Mouse (Mus musculus) lung, embryonic 15.5 days (tissue): ENCODE data around the gene Tet3. TPM values are rescaled to one million over a fixed set of nuclear protein-coding genes. Genes with fewer than 3 reads are reported as not detected.
A peak's percentile ranks its signal among the peaks of the same experiment; 100 is the strongest.

Experiments used
- ATAC-seq: fragments of 200-750 bp; cut with Nextera tagmentation; 2 replicates; pipeline ENCODE4 v1.8.0; 2017; ENCODE audit warnings: moderate number of reproducible peaks, borderline replicate concordance; ENCODE audit not compliant: low FRiP score, low TSS enrichment; ENCODE audit errors: extremely low read depth
- H3K27ac ChIP-seq: fragments of 300-500 bp; sonication (generic); 2 replicates; pipeline ENCODE4 v1.5.1; 2015; ENCODE audit warnings: moderate library complexity, mild to moderate bottlenecking, inconsistent platforms
- H3K27me3 ChIP-seq: fragments of 300-500 bp; sonication (generic); 2 replicates; pipeline ENCODE4 v1.6.1; 2015; ENCODE audit warnings: inconsistent platforms
- H3K36me3 ChIP-seq: fragments of 300-500 bp; sonication (generic); 2 replicates; pipeline ENCODE4 v1.6.1; 2015; ENCODE audit warnings: inconsistent platforms
- H3K4me1 ChIP-seq: fragments of 300-500 bp; sonication (generic); 2 replicates; pipeline ENCODE4 v1.6.1; 2015; ENCODE audit warnings: inconsistent platforms
- H3K4me2 ChIP-seq: fragments of 300-500 bp; sonication (generic); 2 replicates; pipeline ENCODE4 v1.6.1; 2015; ENCODE audit warnings: inconsistent platforms, mild to moderate bottlenecking, moderate library complexity
- H3K4me3 ChIP-seq: fragments of 300-500 bp; sonication (generic); 2 replicates; pipeline ENCODE4 v1.5.1; 2015; ENCODE audit warnings: mild to moderate bottlenecking, inconsistent platforms
- H3K9ac ChIP-seq: fragments of 300-500 bp; sonication (generic); 2 replicates; pipeline ENCODE4 v1.6.1; 2015; ENCODE audit warnings: inconsistent platforms
- H3K9me3 ChIP-seq: fragments of 300-500 bp; sonication (generic); 2 replicates; pipeline ENCODE4 v1.6.1; 2016; ENCODE audit warnings: inconsistent platforms
- WGBS: fragments of 180-500 bp; shearing (Covaris S2); methylation state at CpG from one replicate; pipeline ENCODE4 v1.1.7; 2015; 5-methylcytosine and 5-hydroxymethylcytosine counted together
- polyA plus RNA-seq: library from polyadenylated mRNA; unstranded; fragments of >200 nt; fragmentation: Nextera tagmentation; extraction: Ambion mirVana; gene quantifications from 2 replicates; pipeline ENCODE4 v1.2.1, GENCODE M21; 2015

The Tet3 gene
- polyA plus RNA-seq, 1 experiment from 2014 or later, result 37.1 TPM

GRCm38 (mm10) chr6:83473240-83473639, 14.4 kb upstream of the Tet3 start:
- H3K4me3 ChIP-seq, result no peak overlapping the region
- H3K4me2 ChIP-seq, result no peak overlapping the region
- WGBS, result 68% methylated on average over 9 of the region's 9 CpGs
- H3K27me3 ChIP-seq, result no peaks in the 10 kb centered on the region
- H3K36me3 ChIP-seq, result peaks cover 4% of the 10 kb centered on the region; the same call in 1 of the 2 replicates
- no peak overlapping the region for H3K9ac ChIP-seq
- no peaks in the 10 kb centered on the region for H3K4me1 ChIP-seq
- no peak overlapping the region for H3K27ac ChIP-seq
- H3K9me3 ChIP-seq, result no peaks in the 10 kb centered on the region
- no peak for ATAC-seq

DNA sequence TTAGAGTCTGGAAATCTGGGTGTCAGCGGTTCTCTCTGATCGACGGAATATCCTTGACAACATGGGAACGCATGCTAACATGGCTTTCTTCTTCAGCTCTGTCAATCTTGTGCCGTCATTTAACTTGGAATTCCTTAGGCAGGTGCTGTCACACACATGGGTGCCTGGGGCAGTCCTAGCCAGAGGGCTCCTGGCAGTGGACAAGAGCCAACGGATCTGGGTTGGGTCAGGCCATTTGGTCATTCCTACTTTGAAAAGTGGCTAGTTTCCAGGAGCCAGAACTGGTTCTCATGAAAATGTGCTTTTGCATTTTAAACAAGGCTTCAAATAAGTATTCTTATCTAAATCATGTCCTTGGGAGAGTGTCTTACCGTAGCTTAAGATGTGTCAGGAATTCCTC, 12.9 kb upstream of the Tet3 start:
- Histone ChIP-seq H3K4me1 (no peaks in the 10 kb centered on the region), H3K9me3 (no peaks in the 10 kb centered on the region), H3K27ac (no peak overlapping the region), H3K36me3 (peaks cover 2% of the 10 kb centered on the region; the same call in 1 of the 2 replicates), H3K27me3 (no peaks in the 10 kb centered on the region), H3K4me2 (no peak overlapping the region), H3K9ac (no peak overlapping the region), H3K4me3 (no peak overlapping the region)
- ATAC-seq, result no peak
- WGBS, result 79% methylated on average over 7 of the region's 7 CpGs

DNA sequence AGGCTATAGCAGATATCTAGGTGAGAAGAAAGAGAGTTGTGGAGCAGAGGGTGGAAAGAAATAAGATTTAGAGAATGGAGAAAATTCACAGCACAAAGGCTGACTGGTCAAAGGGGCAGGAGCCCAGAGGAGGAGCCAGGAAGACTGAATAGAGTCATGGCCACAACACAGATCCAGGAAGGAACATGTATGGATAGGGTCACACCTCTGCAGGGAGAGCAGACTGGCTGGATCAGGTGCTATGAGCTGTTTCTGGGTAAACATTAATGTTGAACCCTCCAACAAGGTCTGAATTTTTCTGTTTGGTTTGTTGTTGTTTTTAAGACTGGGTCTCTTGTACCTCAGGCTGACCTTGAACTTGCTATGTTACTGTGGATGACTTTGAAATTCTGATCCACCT, 5.1 kb upstream of the Tet3 start:
- no peak overlapping the region for H3K27ac ChIP-seq
- no peak overlapping the region for H3K9ac ChIP-seq
- no peak for ATAC-seq
- H3K9me3 ChIP-seq, result no peaks in the 10 kb centered on the region
- peaks cover 10% of the 10 kb centered on the region for H3K4me1 ChIP-seq
- H3K36me3 ChIP-seq, result no peaks in the 10 kb centered on the region
- H3K4me2 ChIP-seq, result no peak overlapping the region
- H3K27me3 ChIP-seq, result no peaks in the 10 kb centered on the region
- no peak overlapping the region for H3K4me3 ChIP-seq

- peak overlapping the region; percentile 89 for H3K9ac ChIP-seq
- peak overlapping the region; percentile 97 for H3K27ac ChIP-seq
- H3K4me1 ChIP-seq, result peaks cover 48% of the 10 kb centered on the region
- peak; percentile 50 for ATAC-seq
- H3K9me3 ChIP-seq, result no peaks in the 10 kb centered on the region
- H3K4me2 ChIP-seq, result peak overlapping the region; percentile 91
- 4% methylated on average over 33 of the region's 33 CpGs for WGBS
- peak overlapping the region; percentile 76 for H3K4me3 ChIP-seq
- H3K36me3 ChIP-seq, result no peaks in the 10 kb centered on the region
- H3K27me3 ChIP-seq, result no peaks in the 10 kb centered on the region
Measured at GRCm38 (mm10) chr6:83456984-83457810, 1.7 kb downstream of the Tet3 start.

DNA sequence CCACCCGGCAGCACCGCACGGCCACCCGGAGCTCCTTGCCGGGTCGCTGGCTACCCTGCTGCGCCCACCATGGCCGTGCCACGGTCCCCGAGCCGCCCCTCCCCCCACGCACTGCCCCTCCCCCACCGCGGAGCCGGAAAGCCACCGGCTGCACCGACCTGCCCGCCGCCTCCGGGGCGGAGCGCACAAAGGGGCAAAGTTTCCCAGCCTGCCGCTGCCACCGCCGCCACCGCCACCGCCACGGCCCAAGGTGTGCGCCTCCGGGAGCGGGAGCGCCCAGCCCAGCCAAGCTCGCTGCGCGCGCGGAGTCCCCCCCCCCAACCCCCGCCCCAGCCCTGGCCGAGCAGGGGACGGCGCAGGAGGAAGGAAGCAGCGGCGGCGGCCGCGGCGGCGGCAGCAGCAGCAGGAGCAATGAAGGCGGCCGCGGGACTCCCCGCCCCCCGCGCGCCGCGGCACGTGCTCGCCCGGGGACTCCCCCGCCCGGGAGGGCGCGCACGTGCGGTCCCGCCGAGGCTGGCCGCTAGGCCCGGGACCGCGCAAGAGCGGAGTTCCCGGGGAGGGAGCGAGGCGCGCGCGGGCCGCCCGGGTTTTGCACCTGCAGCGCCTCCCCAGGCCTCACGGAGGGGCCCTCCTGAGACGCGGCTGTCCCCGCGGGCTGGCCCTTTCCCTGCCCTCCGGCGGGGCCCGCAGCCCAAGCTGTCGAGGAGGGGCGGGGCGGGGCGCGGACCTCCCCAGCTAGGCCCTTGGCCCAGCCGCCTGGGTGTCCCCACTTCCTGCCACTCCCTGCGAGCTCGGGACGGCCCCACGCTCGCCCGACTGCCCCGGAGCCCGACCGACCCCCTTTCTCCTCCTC, 2.5 kb downstream of the Tet3 start:
- Histone ChIP-seq H3K9me3 (no peaks in the 10 kb centered on the region), H3K27ac (peak overlapping the region; percentile 97), H3K9ac (peak overlapping the region; percentile 89), H3K27me3 (no peaks in the 10 kb centered on the region), H3K4me2 (peak overlapping the region; percentile 91), H3K4me1 (peaks cover 57% of the 10 kb centered on the region), H3K36me3 (no peaks in the 10 kb centered on the region), H3K4me3 (peak overlapping the region; percentile 76)
- 1% methylated on average over 79 of the region's 105 CpGs for WGBS
- ATAC-seq, result peak; percentile 77

- Histone ChIP-seq H3K9me3 (no peaks in the 10 kb centered on the region), H3K27me3 (no peaks in the 10 kb centered on the region), H3K4me2 (peak overlapping the region; percentile 91), H3K4me1 (peaks cover 65% of the 10 kb centered on the region), H3K36me3 (no peaks in the 10 kb centered on the region), H3K4me3 (peak overlapping the region; percentile 76), H3K27ac (peak overlapping the region; percentile 97), H3K9ac (peak overlapping the region; percentile 89)
- 2% methylated on average over 31 of the region's 41 CpGs for whole genome bisulfite sequencing
- peak; percentile 25 for ATAC-seq
Measured at GRCm38 (mm10) chr6:83455328-83456130, 3.4 kb downstream of the Tet3 start.

- H3K36me3 ChIP-seq, result no peaks in the 10 kb centered on the region
- no peaks in the 10 kb centered on the region for H3K27me3 ChIP-seq
- peak overlapping the region; percentile 91 for H3K4me2 ChIP-seq
- H3K9me3 ChIP-seq, result no peaks in the 10 kb centered on the region
- peak overlapping the region; percentile 76 for H3K4me3 ChIP-seq
- H3K27ac ChIP-seq, result peak overlapping the region; percentile 16
- ATAC-seq, result no peak
- 26% methylated on average over 11 of the region's 11 CpGs for WGBS
- peaks cover 73% of the 10 kb centered on the region for H3K4me1 ChIP-seq
- H3K9ac ChIP-seq, result no peak overlapping the region
Measured at GRCm38 (mm10) chr6:83453706-83454105, 5.2 kb downstream of the Tet3 start.

GRCm38 (mm10) chr6:83450451-83451303, 8.2 kb downstream of the Tet3 start:
- no peak for ATAC-seq
- WGBS, result 39% methylated on average over 9 of the region's 9 CpGs

DNA sequence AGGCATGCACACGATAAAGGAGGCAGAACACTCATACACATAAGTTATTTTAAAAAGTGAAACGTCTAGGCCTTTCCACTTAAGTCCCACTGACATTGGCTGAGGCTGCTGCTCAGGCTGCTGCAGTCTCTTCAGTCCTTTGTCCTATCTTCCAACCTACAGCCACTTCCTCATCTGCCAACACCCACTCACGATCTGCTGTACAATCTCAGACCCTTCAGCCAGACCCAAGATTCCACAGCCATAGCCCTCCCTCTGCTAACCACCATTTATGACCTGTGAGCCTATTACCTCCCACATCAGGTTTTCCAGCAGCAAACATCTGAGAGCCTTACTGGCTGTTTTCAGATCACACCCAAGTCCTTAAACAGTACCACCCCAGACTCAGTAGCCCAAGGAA, 9.4 kb downstream of the Tet3 start:
- WGBS, result 25% methylated on average over 3 of the region's 3 CpGs
- ATAC-seq, result no peak
- Histone ChIP-seq H3K27ac (0 out of 2 replicates have a peak overlapping the region, but pooled peaks have one; percentile 15), H3K4me3 (no peak overlapping the region), H3K4me1 (peaks cover 83% of the 10 kb centered on the region), H3K36me3 (0 out of 2 replicates have a peak, but pooled peaks cover 5% of the 10 kb centered on the region), H3K4me2 (no peak overlapping the region), H3K9me3 (no peaks in the 10 kb centered on the region), H3K9ac (no peak overlapping the region), H3K27me3 (no peaks in the 10 kb centered on the region)

More at GRCm38 (mm10) chr6:83450451-83451303, 8.2 kb downstream of the Tet3 start:
- H3K4me3 ChIP-seq, result no peak overlapping the region
- H3K9ac ChIP-seq, result no peak overlapping the region
- H3K27ac ChIP-seq, result no peak overlapping the region
- no peaks in the 10 kb centered on the region for H3K36me3 ChIP-seq
- peak overlapping the region; percentile 3; the same call in 1 of the 2 replicates for H3K4me2 ChIP-seq
- peaks cover 84% of the 10 kb centered on the region for H3K4me1 ChIP-seq
- no peaks in the 10 kb centered on the region for H3K27me3 ChIP-seq
- no peaks in the 10 kb centered on the region for H3K9me3 ChIP-seq

- Histone ChIP-seq H3K9me3 (no peaks in the 10 kb centered on the region), H3K27me3 (no peaks in the 10 kb centered on the region), H3K27ac (no peak overlapping the region), H3K4me1 (peaks cover 83% of the 10 kb centered on the region), H3K36me3 (0 out of 2 replicates have a peak, but pooled peaks cover 5% of the 10 kb centered on the region), H3K4me2 (no peak overlapping the region), H3K4me3 (no peak overlapping the region), H3K9ac (no peak overlapping the region)
- ATAC-seq, result no peak
- 61% methylated on average over 4 of the region's 4 CpGs for WGBS
Measured at GRCm38 (mm10) chr6:83448911-83449310, 10.0 kb downstream of the Tet3 start.
